Mouse (Mus musculus) midbrain, embryonic 15.5 days (tissue): ENCODE measurements around the gene Adck2. TPM values are rescaled to one million over a fixed set of nuclear protein-coding genes. Genes with fewer than 3 reads are reported as not detected.

Source experiments
- ATAC-seq: fragments of 200-750 bp; cut with Nextera tagmentation; replicated peaks from 2 replicates; pipeline ENCODE4 v1.8.0; 2017; ENCODE audit warnings: moderate TSS enrichment
- H3K27ac ChIP-seq: fragments of 300-500 bp; sonication (generic); 2 replicates; pipeline ENCODE4 v1.5.1; 2015; ENCODE audit warnings: mild to moderate bottlenecking, inconsistent platforms
- H3K27me3 ChIP-seq: fragments of 300-500 bp; sonication (generic); replicated peaks from 2 replicates; pipeline ENCODE4 v1.6.1; 2015; ENCODE audit warnings: inconsistent platforms
- H3K36me3 ChIP-seq: fragments of 300-500 bp; sonication (generic); replicated peaks from 2 replicates; pipeline ENCODE4 v1.6.1; 2015; ENCODE audit warnings: inconsistent platforms
- H3K4me1 ChIP-seq: fragments of 300-500 bp; sonication (generic); 2 replicates; pipeline ENCODE4 v1.6.1; 2015; ENCODE audit warnings: inconsistent platforms
- H3K4me2 ChIP-seq: fragments of 300-500 bp; sonication (generic); 2 replicates; pipeline ENCODE4 v1.6.1; 2015; ENCODE audit warnings: inconsistent platforms, mild to moderate bottlenecking, moderate library complexity
- H3K4me3 ChIP-seq: fragments of 300-500 bp; sonication (generic); 2 replicates; pipeline ENCODE4 v1.5.1; 2015; ENCODE audit warnings: mild to moderate bottlenecking, inconsistent platforms
- H3K9ac ChIP-seq: fragments of 300-500 bp; sonication (generic); 2 replicates; pipeline ENCODE4 v1.6.1; 2015; ENCODE audit warnings: mild to moderate bottlenecking, inconsistent platforms
- H3K9me3 ChIP-seq: fragments of 300-500 bp; sonication (generic); 2 replicates; pipeline ENCODE4 v1.6.1; 2016; ENCODE audit warnings: inconsistent platforms
- WGBS: fragments of 180-500 bp; shearing (Covaris S2); methylation state at CpG from one replicate; pipeline ENCODE4 v1.1.7; 2015; ENCODE audit warnings: mixed read lengths; 5-methylcytosine and 5-hydroxymethylcytosine counted together
- polyA plus RNA-seq: library from polyadenylated mRNA; unstranded; fragments of >200 nt; fragmentation: Nextera tagmentation; extraction: Ambion mirVana; gene quantifications from 2 replicates; pipeline ENCODE4 v1.2.1, GENCODE M21; 2015

The Adck2 gene
- polyA plus RNA-seq, 1 experiment from 2014 or later = 53.6 TPM

- Histone ChIP-seq H3K36me3 (peaks cover 30% of the 10 kb centered on the region), H3K9ac (no peak overlapping the region), H3K27ac (no peak overlapping the region), H3K9me3 (no peaks in the 10 kb centered on the region), H3K4me3 (no peak overlapping the region), H3K4me1 (no peaks in the 10 kb centered on the region), H3K27me3 (no peaks in the 10 kb centered on the region), H3K4me2 (no peak overlapping the region)
- ATAC-seq = no peak
- WGBS = 86% methylated on average over 3 of the region's 3 CpGs
These were observed 28.2 kb downstream of the Adck2 start for GRCm38 (mm10) chr6:39601828-39602227.

DNA sequence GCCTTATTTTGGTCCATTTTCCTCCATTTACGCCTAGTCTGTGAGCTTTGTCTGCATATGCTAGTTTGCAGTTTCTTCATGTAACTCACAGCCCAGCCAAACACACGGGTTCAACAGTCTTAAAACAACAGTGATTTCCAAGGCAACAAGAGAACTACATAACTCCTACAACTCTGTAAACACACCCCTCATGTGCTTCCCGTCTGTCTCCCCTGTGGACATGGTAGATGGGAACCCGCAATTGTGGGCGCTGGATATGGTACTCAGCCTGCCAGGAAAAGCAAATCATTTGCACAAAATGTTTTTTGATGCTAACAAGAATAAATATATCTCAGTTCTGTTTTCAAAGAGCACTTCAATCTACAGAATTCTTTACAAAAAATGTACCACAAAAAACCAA, 30.9 kb downstream of the Adck2 start:
- no peak overlapping the region for H3K27ac ChIP-seq
- no peaks in the 10 kb centered on the region for H3K9me3 ChIP-seq
- no peaks in the 10 kb centered on the region for H3K27me3 ChIP-seq
- peaks cover 11% of the 10 kb centered on the region for H3K36me3 ChIP-seq
- no peak overlapping the region for H3K9ac ChIP-seq
- no peak overlapping the region for H3K4me3 ChIP-seq
- no peak for ATAC-seq
- 79% methylated on average over 5 of the region's 5 CpGs for WGBS
- H3K4me1 ChIP-seq = no peaks in the 10 kb centered on the region
- no peak overlapping the region for H3K4me2 ChIP-seq

DNA sequence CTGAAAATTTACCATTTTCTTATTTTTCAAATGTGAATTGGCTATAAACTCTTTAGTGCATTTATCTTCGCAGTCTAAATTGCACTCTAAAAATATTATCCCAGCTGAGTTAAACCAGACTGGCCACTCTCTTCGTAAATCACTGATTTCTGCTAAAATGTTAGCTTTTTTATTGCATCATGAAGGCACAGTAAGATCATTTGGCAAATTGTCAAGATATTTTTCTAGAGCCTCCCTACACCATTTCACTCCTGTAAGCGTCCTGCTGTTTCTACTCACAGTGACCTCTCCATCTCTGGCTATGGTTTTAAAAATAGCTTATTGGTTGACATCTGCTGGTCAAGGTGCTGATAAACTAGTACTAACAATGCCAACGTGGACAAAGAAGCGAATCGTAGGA, 32.4 kb downstream of the Adck2 start:
- Histone ChIP-seq H3K4me2 (no peak overlapping the region), H3K9me3 (no peaks in the 10 kb centered on the region), H3K4me1 (no peaks in the 10 kb centered on the region), H3K27me3 (no peaks in the 10 kb centered on the region), H3K9ac (no peak overlapping the region), H3K36me3 (peaks cover 5% of the 10 kb centered on the region; the same call in 1 of the 2 replicates), H3K27ac (no peak overlapping the region), H3K4me3 (no peak overlapping the region)
- WGBS = 91% methylated on average over 6 of the region's 6 CpGs
- ATAC-seq = no peak

GRCm38 (mm10) chr6:39606862-39607261, 33.2 kb downstream of the Adck2 start:
- Histone ChIP-seq H3K4me3 (no peak overlapping the region), H3K9me3 (no peaks in the 10 kb centered on the region), H3K27ac (no peak overlapping the region), H3K9ac (no peak overlapping the region), H3K4me1 (no peaks in the 10 kb centered on the region), H3K27me3 (no peaks in the 10 kb centered on the region), H3K4me2 (no peak overlapping the region), H3K36me3 (peaks cover 5% of the 10 kb centered on the region; the same call in 1 of the 2 replicates)
- WGBS = 76% methylated on average over 3 of the region's 3 CpGs
- no peak for ATAC-seq

DNA sequence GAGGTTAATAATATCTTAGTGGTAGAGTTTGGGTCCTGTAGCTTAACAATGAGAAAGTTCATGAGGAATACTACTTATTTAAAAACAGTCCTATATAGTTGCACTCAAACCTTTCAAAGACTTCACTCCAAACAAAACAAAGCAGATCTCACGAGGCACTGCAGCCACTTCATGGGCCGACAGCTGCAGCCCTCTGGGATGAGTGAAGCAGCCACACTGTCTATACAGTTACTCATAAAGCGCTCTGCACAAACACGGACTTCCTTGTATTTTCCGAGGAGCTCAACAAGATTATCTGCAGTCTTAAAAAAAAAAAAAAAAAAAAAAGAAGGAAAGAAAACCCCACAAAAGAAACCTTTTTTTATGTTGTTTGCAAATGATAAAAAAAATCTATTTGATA, 33.7 kb downstream of the Adck2 start:
- no peak for ATAC-seq
- Histone ChIP-seq H3K4me1 (no peaks in the 10 kb centered on the region), H3K4me3 (no peak overlapping the region), H3K9ac (no peak overlapping the region), H3K9me3 (no peaks in the 10 kb centered on the region), H3K36me3 (peaks cover 5% of the 10 kb centered on the region; the same call in 1 of the 2 replicates), H3K4me2 (no peak overlapping the region), H3K27me3 (no peaks in the 10 kb centered on the region), H3K27ac (no peak overlapping the region)
- 74% methylated on average over 5 of the region's 5 CpGs for WGBS

DNA sequence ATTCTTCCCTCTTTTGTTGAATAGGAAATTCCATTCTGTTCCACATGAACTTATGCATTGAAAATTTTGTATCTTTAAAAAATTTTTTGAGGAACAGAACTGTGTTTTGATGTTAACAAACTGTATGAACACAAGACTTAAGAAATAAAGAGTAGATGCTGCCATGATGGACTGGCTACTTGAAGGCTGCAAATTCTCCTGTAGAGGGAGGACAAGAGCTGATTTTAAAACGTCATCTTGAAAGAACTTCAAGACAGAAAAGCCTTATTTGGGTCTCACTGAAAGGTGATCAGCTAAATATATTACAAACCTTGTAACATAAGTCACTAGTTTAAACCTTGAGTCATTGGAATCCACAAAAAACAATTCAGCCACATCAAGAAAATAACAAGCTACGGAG, 36.5 kb downstream of the Adck2 start:
- Histone ChIP-seq H3K4me2 (no peak overlapping the region), H3K36me3 (peaks cover 12% of the 10 kb centered on the region), H3K27me3 (no peaks in the 10 kb centered on the region), H3K27ac (no peak overlapping the region), H3K4me1 (no peaks in the 10 kb centered on the region), H3K9ac (no peak overlapping the region), H3K9me3 (no peaks in the 10 kb centered on the region), H3K4me3 (no peak overlapping the region)
- no peak for ATAC-seq
- 74% methylated on average over 2 of the region's 2 CpGs for WGBS

DNA sequence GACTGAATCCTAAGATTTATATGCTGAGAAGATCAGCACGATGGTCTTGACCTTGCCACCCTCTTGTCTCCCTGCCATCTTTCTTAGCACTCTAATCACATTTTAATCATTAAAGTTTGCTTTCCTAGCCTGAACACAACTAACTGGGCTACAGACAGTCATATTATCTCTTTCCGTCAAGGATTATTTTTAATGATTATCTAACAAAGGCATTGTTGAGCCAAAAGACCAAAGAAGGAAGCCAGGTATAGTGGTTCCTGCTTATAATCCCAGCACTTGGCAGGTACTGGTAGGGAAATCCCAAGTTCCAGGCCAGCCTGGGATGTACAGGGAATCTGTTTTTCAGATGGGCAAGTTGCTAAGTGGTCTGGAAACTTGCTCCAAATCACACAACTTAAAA, 37.6 kb downstream of the Adck2 start:
- no peak for ATAC-seq
- peaks cover 21% of the 10 kb centered on the region for H3K36me3 ChIP-seq

More for the DNA sequence above, 37.6 kb downstream of the Adck2 start:
- Histone ChIP-seq H3K4me1 (no peaks in the 10 kb centered on the region), H3K4me2 (no peak overlapping the region), H3K27me3 (no peaks in the 10 kb centered on the region), H3K4me3 (no peak overlapping the region), H3K9me3 (no peaks in the 10 kb centered on the region), H3K9ac (no peak overlapping the region), H3K27ac (no peak overlapping the region)
- 89% methylated on average over 2 of the region's 2 CpGs for WGBS

Other genes with a start within 250 kb of the Adck2 start
- 62.8 and 65.8 TPM in 2 replicates for gene Slc37a3, start 196.2 kb upstream of the Adck2 start, polyA plus RNA-seq
- gene Rab19, start 192.7 kb upstream of the Adck2 start, polyA plus RNA-seq = 0.31 and 0.36 TPM in 2 replicates
- gene Mkrn1, start 153.4 kb upstream of the Adck2 start, polyA plus RNA-seq = 269 TPM in 2 replicates
- gene Dennd2a, start 16.0 kb upstream of the Adck2 start, polyA plus RNA-seq = 21.0 and 21.2 TPM in 2 replicates
- 0.88 and 2.6 TPM in 2 replicates for gene Gm42420, start 11.9 kb downstream of the Adck2 start, polyA plus RNA-seq
- 389 and 418 TPM in 2 replicates for gene Ndufb2, start 18.7 kb downstream of the Adck2 start, polyA plus RNA-seq
- gene Braf, start 151.6 kb downstream of the Adck2 start, polyA plus RNA-seq = 23.7 and 26.3 TPM in 2 replicates
- gene Mrps33, start 237.1 kb downstream of the Adck2 start, polyA plus RNA-seq = 155 and 156 TPM in 2 replicates